14 mouse cellular contexts compared by ENCODE assay signal in the genomic region with DNA sequence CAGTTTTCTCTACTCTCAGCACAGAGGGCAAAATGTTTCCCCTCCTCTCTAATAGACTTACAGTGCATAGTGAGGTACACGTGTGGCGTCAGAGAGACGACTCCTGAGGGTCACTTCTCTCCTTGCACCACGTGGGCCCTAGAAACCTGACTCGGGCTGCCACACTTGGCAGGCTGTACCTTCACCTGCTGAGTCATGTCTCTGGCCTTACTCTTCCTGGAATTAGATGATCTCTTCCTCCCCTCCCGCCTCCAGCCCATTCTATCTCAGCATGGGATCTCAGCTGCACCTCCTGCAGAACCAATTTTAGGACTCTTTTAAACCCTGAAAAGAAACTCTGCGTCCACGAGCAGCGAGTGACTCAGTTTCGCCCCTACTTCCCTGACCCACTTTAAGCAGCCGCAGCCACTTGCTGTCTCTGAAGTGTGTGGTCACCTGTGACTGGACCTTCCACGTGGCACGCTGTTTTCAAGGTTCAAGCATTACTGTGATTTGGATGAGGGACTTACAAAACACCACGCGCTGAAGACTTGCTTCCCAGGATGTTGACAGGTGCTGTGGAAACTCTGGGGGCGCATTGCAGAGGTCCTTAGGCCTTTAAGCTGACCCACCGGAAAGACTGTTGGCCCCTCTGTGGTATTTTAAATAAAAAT.
A peak's percentile ranks its signal among the peaks of the same experiment; 100 is the strongest.
DNase-seq lines count a peak whose midpoint lies in the region; ATAC-seq lines count a peak whose summit lies in the region.
"Had no signal": no experiment of that assay in that cellular context is flagged by ENCODE, and none has a peak within 500 bp of the region (broad histone marks: within the 10 kb centered on the region; RNA-seq: fewer than 3 reads in every experiment).

No protein-coding gene starts in this region.

- H3K36me3 ChIP-seq in embryonic facial prominence, embryonic 10.5 days (replicated peaks), result no peaks in the 10 kb centered on the region
- H3K36me3 ChIP-seq: liver, embryonic 13.5 days; midbrain, embryonic 10.5 days; neural tube, embryonic 13.5 days had no signal

- peaks cover 15% of the 10 kb centered on the region for H3K4me1 ChIP-seq in embryonic facial prominence, embryonic 10.5 days
- H3K4me1 ChIP-seq: liver, embryonic 13.5 days had no signal

- H3K4me3 ChIP-seq in embryonic facial prominence, embryonic 10.5 days, result no peak overlapping the region
- H3K4me3 ChIP-seq: erythroblast, embryonic 14.5 days; liver, embryonic 13.5 days; midbrain, embryonic 10.5 days; neural tube, embryonic 13.5 days had no signal

- WGBS in embryonic facial prominence, embryonic 10.5 days, result 50% methylated on average over 17 of the region's 17 CpGs

- ATAC-seq in frontal cortex, adult (ENCODE audit: low TSS enrichment), result peak; percentile 26; the same call in 1 of the 2 replicates
- ATAC-seq in CD4-positive, CD25-positive, alpha-beta regulatory T cell, adult 4 months, result no peak

- H3K27ac ChIP-seq in embryonic facial prominence, embryonic 10.5 days (replicated peaks), result no peak overlapping the region
- H3K27ac ChIP-seq: liver, embryonic 13.5 days; midbrain, embryonic 10.5 days; neural tube, embryonic 13.5 days had no signal

- DNase-seq in frontal cortex, postnatal 14 days (ENCODE audit: low spot score in 2 of 2), result no peak
- peak; percentile 36 for DNase-seq in 3T3-L1 (ENCODE audit: low read depth, low spot score)
- DNase-seq in ES-CJ7 (ENCODE audit: low read depth, low spot score), result peak; percentile 88
- DNase-seq in embryonic facial prominence, embryonic 10.5 days (ENCODE audit: low spot score), result peak; percentile 22
- no peak for DNase-seq in thymus, postnatal 25 days
- no peak for DNase-seq in thymus, postnatal 14 days
- DNase-seq: heart, postnatal 4 days; kidney, adult 9 months; liver, embryonic 13.5 days had no signal

- no peaks in the 10 kb centered on the region for H3K27me3 ChIP-seq in embryonic facial prominence, embryonic 10.5 days (replicated peaks; ENCODE audit: low read depth, poor library complexity, severe bottlenecking)
- H3K27me3 ChIP-seq: liver, embryonic 13.5 days; neural tube, embryonic 13.5 days had no signal

- H3K9me3 ChIP-seq in embryonic facial prominence, embryonic 10.5 days, result peaks cover 4% of the 10 kb centered on the region; the same call in 1 of the 2 replicates
- H3K9me3 ChIP-seq: liver, embryonic 13.5 days; midbrain, embryonic 10.5 days; neural tube, embryonic 13.5 days had no signal

Comparison
In these comparisons a context has a peak if more than half of its experiments do, and no peak if none do; other contexts are left out.
1. DNase-seq: peak in 3T3-L1 (single experiment), ES-CJ7 (single experiment) and embryonic facial prominence, embryonic 10.5 days (single experiment); none in frontal cortex, postnatal 14 days (0 of 2), thymus, postnatal 25 days (single experiment) and thymus, postnatal 14 days (single experiment).